Mouse (Mus musculus) right cerebral cortex, postnatal 14 days (tissue): ENCODE results near the gene Fbxw11.

ENCODE experiments used
- DNase-seq: peaks from one replicate; pipeline ENCODE4 v3.0.0; 2022

Gene Fbxw11

GRCm38 (mm10) chr11:32767496-32768230 is 125.1 kb downstream of the Fbxw11 start:
- DNase-seq = no peak

- no peak for DNase-seq
These were observed 126.3 kb downstream of the Fbxw11 start for GRCm38 (mm10) chr11:32768642-32769343.

- DNase-seq = no peak
These were observed 138.4 kb downstream of the Fbxw11 start for GRCm38 (mm10) chr11:32780747-32781536.

GRCm38 (mm10) chr11:32781633-32782404 is 139.3 kb downstream of the Fbxw11 start:
- DNase-seq = no peak

GRCm38 (mm10) chr11:32782724-32783123 is 140.2 kb downstream of the Fbxw11 start:
- DNase-seq = no peak

GRCm38 (mm10) chr11:32785591-32786147 is 143.1 kb downstream of the Fbxw11 start:
- DNase-seq = no peak

- DNase-seq = no peak
These were observed 143.7 kb downstream of the Fbxw11 start for GRCm38 (mm10) chr11:32786201-32786600.

- DNase-seq = no peak
These were observed 152.4 kb downstream of the Fbxw11 start for GRCm38 (mm10) chr11:32794759-32795445.
